Mouse (Mus musculus): ENCODE data around the gene Aass.
"Not testable (repeated sequence)": the region's sequence is repeated elsewhere in the genome, so short reads cannot be mapped to it uniquely, and the experiment has no call there.

Aass gene

GRCm38 (mm10) chr6:23132573-23133181 is at the start of gene Aass:
Gene Aass (minus strand): TSS chr6:23132986.
- DNase-seq (ENCODE audit: low read depth, low spot score) = no peak

- peak; percentile 1 for DNase-seq (ENCODE audit: low read depth, low spot score)
Measured at GRCm38 (mm10) chr6:23180096-23180495, 47.3 kb upstream of the Aass start.

GRCm38 (mm10) chr6:23163824-23164223 is 31.0 kb upstream of the Aass start:
- not testable (repeated sequence) for DNase-seq (ENCODE audit: low read depth, low spot score)

- DNase-seq (ENCODE audit: low read depth, low spot score) = not testable (repeated sequence)
Measured at GRCm38 (mm10) chr6:23156357-23156756, 23.6 kb upstream of the Aass start.

- no peak for DNase-seq (ENCODE audit: low read depth, low spot score)
Measured at GRCm38 (mm10) chr6:23153112-23153511, 20.3 kb upstream of the Aass start.

- no peak for DNase-seq (ENCODE audit: low read depth, low spot score)
Measured at GRCm38 (mm10) chr6:23147221-23147620, 14.4 kb upstream of the Aass start.

GRCm38 (mm10) chr6:23143980-23144379 is 11.2 kb upstream of the Aass start:
- DNase-seq (ENCODE audit: low read depth, low spot score) = no peak

- no peak for DNase-seq (ENCODE audit: low read depth, low spot score)
Measured at GRCm38 (mm10) chr6:23131015-23131414, 1.8 kb downstream of the Aass start.

- no peak for DNase-seq (ENCODE audit: low read depth, low spot score)
Measured at GRCm38 (mm10) chr6:23129201-23129600, 3.6 kb downstream of the Aass start.

GRCm38 (mm10) chr6:23126706-23127105 is 6.1 kb downstream of the Aass start:
- no peak for DNase-seq (ENCODE audit: low read depth, low spot score)

- no peak for DNase-seq (ENCODE audit: low read depth, low spot score)
Measured at GRCm38 (mm10) chr6:23125831-23126230, 7.0 kb downstream of the Aass start.

- no peak for DNase-seq (ENCODE audit: low read depth, low spot score)
Measured at GRCm38 (mm10) chr6:23124823-23125222, 8.0 kb downstream of the Aass start.

GRCm38 (mm10) chr6:23122934-23123333 is 9.9 kb downstream of the Aass start:
- no peak for DNase-seq (ENCODE audit: low read depth, low spot score)

GRCm38 (mm10) chr6:23114781-23115180 is 18.0 kb downstream of the Aass start:
- no peak for DNase-seq (ENCODE audit: low read depth, low spot score)

GRCm38 (mm10) chr6:23107069-23107468 is 25.7 kb downstream of the Aass start:
- no peak for DNase-seq (ENCODE audit: low read depth, low spot score)

- no peak for DNase-seq (ENCODE audit: low read depth, low spot score)
Measured at GRCm38 (mm10) chr6:23106373-23106772, 26.4 kb downstream of the Aass start.

GRCm38 (mm10) chr6:23090346-23091055 is 42.3 kb downstream of the Aass start:
- DNase-seq (ENCODE audit: low read depth, low spot score) = not testable (repeated sequence)

GRCm38 (mm10) chr6:23089292-23089691 is 43.5 kb downstream of the Aass start:
- not testable (repeated sequence) for DNase-seq (ENCODE audit: low read depth, low spot score)

- no peak for DNase-seq (ENCODE audit: low read depth, low spot score)
Measured at GRCm38 (mm10) chr6:23084587-23085421, 48.0 kb downstream of the Aass start.

GRCm38 (mm10) chr6:23079991-23080680 is 52.6 kb downstream of the Aass start:
- DNase-seq (ENCODE audit: low read depth, low spot score) = no peak

GRCm38 (mm10) chr6:23078273-23078672 is 54.5 kb downstream of the Aass start:
- no peak for DNase-seq (ENCODE audit: low read depth, low spot score)

GRCm38 (mm10) chr6:23076060-23076459 is 56.7 kb downstream of the Aass start:
- no peak for DNase-seq (ENCODE audit: low read depth, low spot score)
